Mouse (Mus musculus) lung, embryonic 15.5 days (tissue): Measurements from ENCODE around the gene Pakap. TPM values are rescaled to one million over a fixed set of nuclear protein-coding genes. Genes with fewer than 3 reads are reported as not detected.
A peak's percentile ranks its signal among the peaks of the same experiment; 100 is the strongest.

Experiments used
- ATAC-seq: fragments of 200-750 bp; cut with Nextera tagmentation; 2 replicates; pipeline ENCODE4 v1.8.0; 2017; ENCODE audit warnings: moderate number of reproducible peaks, borderline replicate concordance; ENCODE audit not compliant: low FRiP score, low TSS enrichment; ENCODE audit errors: extremely low read depth
- H3K27ac ChIP-seq: fragments of 300-500 bp; sonication (generic); 2 replicates; pipeline ENCODE4 v1.5.1; 2015; ENCODE audit warnings: moderate library complexity, mild to moderate bottlenecking, inconsistent platforms
- H3K27me3 ChIP-seq: fragments of 300-500 bp; sonication (generic); 2 replicates; pipeline ENCODE4 v1.6.1; 2015; ENCODE audit warnings: inconsistent platforms
- H3K36me3 ChIP-seq: fragments of 300-500 bp; sonication (generic); 2 replicates; pipeline ENCODE4 v1.6.1; 2015; ENCODE audit warnings: inconsistent platforms
- H3K4me1 ChIP-seq: fragments of 300-500 bp; sonication (generic); 2 replicates; pipeline ENCODE4 v1.6.1; 2015; ENCODE audit warnings: inconsistent platforms
- H3K4me2 ChIP-seq: fragments of 300-500 bp; sonication (generic); 2 replicates; pipeline ENCODE4 v1.6.1; 2015; ENCODE audit warnings: inconsistent platforms, mild to moderate bottlenecking, moderate library complexity
- H3K4me3 ChIP-seq: fragments of 300-500 bp; sonication (generic); 2 replicates; pipeline ENCODE4 v1.5.1; 2015; ENCODE audit warnings: mild to moderate bottlenecking, inconsistent platforms
- H3K9ac ChIP-seq: fragments of 300-500 bp; sonication (generic); 2 replicates; pipeline ENCODE4 v1.6.1; 2015; ENCODE audit warnings: inconsistent platforms
- H3K9me3 ChIP-seq: fragments of 300-500 bp; sonication (generic); 2 replicates; pipeline ENCODE4 v1.6.1; 2016; ENCODE audit warnings: inconsistent platforms
- WGBS: fragments of 180-500 bp; shearing (Covaris S2); methylation state at CpG from one replicate; pipeline ENCODE4 v1.1.7; 2015; 5-methylcytosine and 5-hydroxymethylcytosine counted together
- polyA plus RNA-seq: library from polyadenylated mRNA; unstranded; fragments of >200 nt; fragmentation: Nextera tagmentation; extraction: Ambion mirVana; gene quantifications from 2 replicates; pipeline ENCODE4 v1.2.1, GENCODE M21; 2015

The Pakap gene
- polyA plus RNA-seq: 43.3 and 47.7 TPM in 2 replicates

- 1% methylated on average over 32 of the region's 51 CpGs for WGBS
- Histone ChIP-seq H3K4me2 (peak within 1 kb of the TSS; percentile 80), H3K4me3 (peak within 1 kb of the TSS; percentile 57), H3K4me1 (peaks cover 39% of the 10 kb centered on the region), H3K27me3 (no peaks in the 10 kb centered on the region), H3K27ac (peak within 1 kb of the TSS; percentile 91), H3K9ac (peak within 1 kb of the TSS; percentile 70), H3K36me3 (no peaks in the 10 kb centered on the region), H3K9me3 (no peaks in the 10 kb centered on the region)
- peak; percentile 85 for ATAC-seq
Observed at GRCm38 (mm10) chr4:57567666-57568206, at the start of gene Pakap. Gene Pakap (plus strand): TSS chr4:57568179.

- H3K9me3 ChIP-seq: no peaks in the 10 kb centered on the region
- no peak overlapping the region for H3K4me3 ChIP-seq
- peaks cover 21% of the 10 kb centered on the region for H3K4me1 ChIP-seq
- H3K27ac ChIP-seq: no peak overlapping the region
- H3K4me2 ChIP-seq: no peak overlapping the region
- ATAC-seq: no peak
- no peaks in the 10 kb centered on the region for H3K27me3 ChIP-seq
- H3K9ac ChIP-seq: no peak overlapping the region
- H3K36me3 ChIP-seq: no peaks in the 10 kb centered on the region
- 92% methylated on average over 15 of the region's 15 CpGs for WGBS
Observed at GRCm38 (mm10) chr4:57523456-57523855, 44.5 kb upstream of the Pakap start.

DNA sequence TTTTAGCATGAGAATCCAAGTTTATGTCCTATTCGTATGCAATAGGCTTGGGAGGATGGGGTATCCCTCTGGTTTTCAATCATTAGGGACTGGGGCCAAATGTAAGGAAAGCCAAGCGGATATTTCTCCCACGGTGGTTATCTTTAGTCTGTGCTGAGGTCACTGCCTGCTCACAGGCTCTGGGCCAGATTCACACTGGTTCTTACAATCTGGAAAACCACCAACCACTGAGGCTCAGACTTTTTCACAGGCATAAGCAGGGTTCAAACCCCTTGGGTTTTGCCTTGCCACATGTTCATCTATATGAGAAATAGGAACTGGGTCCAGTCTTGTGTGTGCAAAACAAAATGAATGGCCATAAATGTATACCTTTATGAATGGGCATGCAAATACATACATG, 43.5 kb upstream of the Pakap start:
- WGBS: 44% methylated on average over 3 of the region's 3 CpGs
- H3K4me3 ChIP-seq: no peak overlapping the region
- no peaks in the 10 kb centered on the region for H3K9me3 ChIP-seq
- H3K4me1 ChIP-seq: peaks cover 21% of the 10 kb centered on the region
- no peak overlapping the region for H3K4me2 ChIP-seq
- no peak overlapping the region for H3K9ac ChIP-seq
- ATAC-seq: peak; percentile 45; the same call in 1 of the 2 replicates
- peak overlapping the region; percentile 38; the same call in 1 of the 2 replicates for H3K27ac ChIP-seq
- no peaks in the 10 kb centered on the region for H3K27me3 ChIP-seq
- H3K36me3 ChIP-seq: no peaks in the 10 kb centered on the region

- Histone ChIP-seq H3K9me3 (no peaks in the 10 kb centered on the region), H3K4me2 (no peak overlapping the region), H3K27me3 (no peaks in the 10 kb centered on the region), H3K27ac (peak overlapping the region; percentile 38), H3K4me3 (no peak overlapping the region), H3K4me1 (peaks cover 21% of the 10 kb centered on the region), H3K36me3 (no peaks in the 10 kb centered on the region), H3K9ac (no peak overlapping the region)
- WGBS: 54% methylated on average over 9 of the region's 9 CpGs
- ATAC-seq: peak; percentile 79
Observed at GRCm38 (mm10) chr4:57525221-57526011, 42.6 kb upstream of the Pakap start.

DNA sequence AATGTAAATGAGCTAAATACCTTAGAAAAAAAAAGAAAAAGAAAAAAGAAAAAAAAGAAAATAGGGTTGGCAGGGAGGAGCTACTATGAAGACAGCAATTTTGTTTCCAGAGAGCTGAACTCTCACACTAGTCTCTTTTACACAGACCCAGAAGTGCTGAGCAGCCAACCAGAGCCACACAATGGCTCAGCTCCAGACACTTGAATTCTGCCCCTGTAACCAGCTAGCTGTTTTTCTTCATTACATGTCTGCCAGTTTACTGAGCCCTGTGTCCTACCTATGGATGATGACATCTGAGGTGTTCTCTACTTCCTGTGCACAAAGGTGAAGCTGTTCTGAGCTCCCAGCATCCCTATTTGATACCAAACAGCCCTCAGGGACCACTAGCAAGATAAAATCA, 39.7 kb upstream of the Pakap start:
- no peak overlapping the region for H3K27ac ChIP-seq
- H3K36me3 ChIP-seq: no peaks in the 10 kb centered on the region
- no peaks in the 10 kb centered on the region for H3K27me3 ChIP-seq
- H3K9ac ChIP-seq: no peak overlapping the region
- H3K4me1 ChIP-seq: peaks cover 21% of the 10 kb centered on the region
- H3K4me2 ChIP-seq: no peak overlapping the region
- H3K9me3 ChIP-seq: no peaks in the 10 kb centered on the region
- ATAC-seq: no peak
- no peak overlapping the region for H3K4me3 ChIP-seq

DNA sequence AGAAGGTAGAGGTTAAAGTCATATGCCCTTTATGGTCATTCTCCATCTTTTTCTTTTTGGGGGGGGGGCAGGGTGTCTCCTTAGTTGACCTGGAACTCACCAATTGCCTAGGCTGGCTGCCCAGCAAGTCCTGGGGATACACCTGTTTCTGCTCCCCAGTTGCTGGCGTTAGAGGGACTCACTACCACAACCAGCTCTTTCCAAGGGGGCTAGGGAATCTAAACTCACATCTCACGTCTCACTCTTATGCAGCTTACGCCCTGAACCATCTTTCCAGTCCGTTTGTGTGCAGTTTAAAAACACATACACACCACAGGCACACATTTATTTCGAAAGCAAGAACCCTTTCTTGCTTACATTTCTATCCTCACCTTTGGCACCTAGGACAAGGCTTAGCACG, 34.3 kb upstream of the Pakap start:
- 62% methylated on average over 6 of the region's 6 CpGs for WGBS

DNA sequence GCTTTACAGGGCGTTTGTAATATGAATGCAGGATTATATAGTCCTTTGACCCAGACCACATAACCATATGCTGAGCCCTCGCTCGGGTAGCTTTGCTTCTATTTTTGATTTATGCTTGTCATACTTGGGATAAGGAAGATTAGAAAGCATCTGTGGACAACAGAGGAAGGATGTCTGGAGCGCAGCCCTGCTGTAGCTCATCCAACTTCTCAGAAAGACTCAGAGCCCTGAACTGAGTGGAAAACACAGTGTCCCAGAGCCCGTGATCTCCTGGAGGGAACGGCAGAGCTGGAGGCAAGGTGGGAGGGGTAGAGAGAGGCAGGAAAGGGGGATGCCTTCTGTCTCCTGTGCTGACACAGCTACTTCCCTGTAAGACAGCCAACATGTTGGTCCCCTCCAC, 33.7 kb upstream of the Pakap start:
- Histone ChIP-seq H3K27me3 (no peaks in the 10 kb centered on the region), H3K4me1 (peaks cover 22% of the 10 kb centered on the region), H3K9ac (no peak overlapping the region), H3K4me2 (no peak overlapping the region), H3K9me3 (no peaks in the 10 kb centered on the region), H3K27ac (no peak overlapping the region), H3K4me3 (no peak overlapping the region), H3K36me3 (no peaks in the 10 kb centered on the region)
- no peak for ATAC-seq
- WGBS: 39% methylated on average over 6 of the region's 6 CpGs

More for the DNA sequence above, 34.3 kb upstream of the Pakap start:
- no peak overlapping the region for H3K4me2 ChIP-seq
- no peak for ATAC-seq
- no peak overlapping the region for H3K27ac ChIP-seq
- H3K4me1 ChIP-seq: peaks cover 22% of the 10 kb centered on the region
- H3K9me3 ChIP-seq: no peaks in the 10 kb centered on the region
- no peak overlapping the region for H3K9ac ChIP-seq
- H3K4me3 ChIP-seq: no peak overlapping the region
- no peaks in the 10 kb centered on the region for H3K36me3 ChIP-seq
- no peaks in the 10 kb centered on the region for H3K27me3 ChIP-seq

DNA sequence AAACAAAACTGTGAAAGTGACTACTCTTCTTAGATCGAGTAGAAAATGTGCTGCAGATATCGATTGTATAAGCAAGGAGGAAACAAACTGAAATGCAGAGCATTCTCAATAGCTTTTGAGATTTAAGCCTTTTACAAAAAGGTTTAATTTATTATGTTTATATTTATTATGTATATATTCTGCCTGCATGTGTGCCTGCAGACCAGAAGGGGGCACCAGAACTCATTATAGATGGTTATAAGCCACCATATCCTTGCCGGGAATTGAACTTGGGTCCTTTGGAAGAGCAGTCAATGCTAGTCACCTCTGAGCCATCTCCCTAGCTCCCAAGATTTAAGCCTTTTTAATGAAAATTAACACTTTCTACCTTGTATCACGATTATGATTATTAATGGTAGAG, 32.9 kb upstream of the Pakap start:
- no peak overlapping the region for H3K4me3 ChIP-seq
- no peak for ATAC-seq
- 86% methylated on average over 4 of the region's 4 CpGs for WGBS

DNA sequence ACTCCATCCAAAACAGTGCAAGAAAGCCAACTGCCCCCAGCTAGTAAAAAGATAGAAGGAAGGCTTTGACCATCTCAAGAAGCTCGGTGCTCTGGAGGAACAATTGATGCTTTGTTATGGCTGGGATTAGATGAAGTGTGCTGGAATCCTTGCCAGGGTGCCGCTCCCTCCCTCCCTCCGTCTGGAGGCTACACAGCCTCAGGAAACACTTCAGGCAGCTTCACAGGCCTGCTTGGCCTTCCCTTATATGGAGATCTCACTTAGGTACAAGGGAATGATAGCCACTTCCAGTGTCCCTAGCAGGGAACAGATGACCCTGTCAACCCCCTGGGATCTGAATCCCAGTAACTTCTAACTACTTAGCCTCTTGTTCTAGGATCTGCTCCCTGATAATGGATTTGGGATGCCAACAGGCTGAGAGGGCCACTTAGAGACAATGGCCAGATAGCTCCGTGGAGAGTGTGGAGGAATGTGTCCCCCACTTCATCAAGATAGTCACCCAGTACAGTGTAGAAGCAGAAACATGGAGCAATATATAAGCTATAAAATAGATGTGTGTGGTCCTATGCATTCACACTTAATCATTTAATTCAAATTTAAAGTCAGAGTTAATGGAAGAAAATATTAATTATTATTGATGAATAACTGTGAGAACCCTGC, 29.8 kb upstream of the Pakap start:
- peak; percentile 88 for ATAC-seq
- no peak overlapping the region for H3K9ac ChIP-seq
- no peak overlapping the region for H3K4me3 ChIP-seq
- peak overlapping the region; percentile 90 for H3K27ac ChIP-seq
- H3K4me2 ChIP-seq: no peak overlapping the region
- H3K9me3 ChIP-seq: no peaks in the 10 kb centered on the region
- H3K27me3 ChIP-seq: no peaks in the 10 kb centered on the region
- H3K36me3 ChIP-seq: no peaks in the 10 kb centered on the region
- H3K4me1 ChIP-seq: peaks cover 25% of the 10 kb centered on the region
- 5% methylated on average over 4 of the region's 4 CpGs for WGBS

More for the DNA sequence above, 32.9 kb upstream of the Pakap start:
- Histone ChIP-seq H3K27me3 (no peaks in the 10 kb centered on the region), H3K4me2 (no peak overlapping the region), H3K9ac (no peak overlapping the region), H3K4me1 (peaks cover 22% of the 10 kb centered on the region), H3K36me3 (no peaks in the 10 kb centered on the region), H3K27ac (no peak overlapping the region), H3K9me3 (no peaks in the 10 kb centered on the region)

DNA sequence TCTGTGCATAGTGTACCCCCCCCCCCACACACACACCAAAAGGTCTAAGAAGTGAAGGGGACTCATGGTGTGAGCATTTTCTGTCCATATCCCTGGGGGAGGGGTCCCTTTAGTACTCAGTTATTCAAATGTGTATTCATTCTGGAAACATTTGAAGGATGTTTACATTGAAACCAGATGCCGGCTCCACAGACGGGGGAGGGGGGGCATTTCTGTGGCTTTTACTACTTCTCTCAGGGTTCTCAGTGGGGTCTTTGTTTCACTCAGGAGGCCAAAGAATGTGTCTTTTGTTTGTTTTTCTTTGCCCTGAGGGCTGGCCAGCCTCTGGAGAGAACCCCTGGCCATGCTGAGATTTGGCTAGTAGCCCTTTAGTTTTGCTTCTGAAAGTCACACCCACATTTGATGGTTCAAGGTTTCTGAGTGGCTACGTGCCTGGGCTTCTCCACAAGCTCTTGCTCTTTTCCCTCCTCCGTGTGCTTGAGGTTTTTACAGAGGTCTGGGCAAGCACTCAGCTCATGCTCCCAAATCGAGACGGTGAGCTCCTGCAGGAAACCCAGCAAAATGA, 24.2 kb upstream of the Pakap start:
- peak; percentile 84 for ATAC-seq
- H3K9ac ChIP-seq: no peak overlapping the region
- H3K4me1 ChIP-seq: peaks cover 21% of the 10 kb centered on the region
- WGBS: under 1% methylated on average over 6 of the region's 6 CpGs
- H3K27ac ChIP-seq: peak overlapping the region; percentile 94
- no peak overlapping the region for H3K4me3 ChIP-seq
- H3K9me3 ChIP-seq: no peaks in the 10 kb centered on the region
- H3K27me3 ChIP-seq: no peaks in the 10 kb centered on the region
- peak overlapping the region; percentile 25 for H3K4me2 ChIP-seq
- no peaks in the 10 kb centered on the region for H3K36me3 ChIP-seq

DNA sequence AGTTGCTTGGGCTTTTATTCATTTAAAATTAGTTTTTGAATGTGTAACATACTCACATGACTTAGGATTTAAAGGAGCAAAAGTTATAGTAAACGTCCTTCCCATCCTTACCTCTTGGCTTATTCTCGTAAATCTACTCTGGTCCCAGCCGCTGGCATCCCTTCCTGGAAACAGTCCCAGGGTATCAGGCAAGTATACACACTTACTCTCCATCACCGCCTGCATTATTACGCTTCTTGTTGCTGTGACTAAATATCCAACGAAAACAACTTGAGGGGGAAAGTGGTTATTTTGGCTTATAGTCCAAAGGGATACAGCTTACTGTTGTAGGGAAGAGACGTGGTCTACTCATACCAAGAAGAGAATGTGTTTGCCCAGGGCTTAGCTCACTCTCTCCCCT, 20.2 kb upstream of the Pakap start:
- Histone ChIP-seq H3K4me3 (no peak overlapping the region), H3K4me2 (no peak overlapping the region), H3K27me3 (no peaks in the 10 kb centered on the region), H3K9ac (no peak overlapping the region), H3K4me1 (peaks cover 24% of the 10 kb centered on the region), H3K36me3 (no peaks in the 10 kb centered on the region), H3K9me3 (no peaks in the 10 kb centered on the region), H3K27ac (no peak overlapping the region)
- no peak for ATAC-seq
- 57% methylated on average over 7 of the region's 7 CpGs for WGBS

DNA sequence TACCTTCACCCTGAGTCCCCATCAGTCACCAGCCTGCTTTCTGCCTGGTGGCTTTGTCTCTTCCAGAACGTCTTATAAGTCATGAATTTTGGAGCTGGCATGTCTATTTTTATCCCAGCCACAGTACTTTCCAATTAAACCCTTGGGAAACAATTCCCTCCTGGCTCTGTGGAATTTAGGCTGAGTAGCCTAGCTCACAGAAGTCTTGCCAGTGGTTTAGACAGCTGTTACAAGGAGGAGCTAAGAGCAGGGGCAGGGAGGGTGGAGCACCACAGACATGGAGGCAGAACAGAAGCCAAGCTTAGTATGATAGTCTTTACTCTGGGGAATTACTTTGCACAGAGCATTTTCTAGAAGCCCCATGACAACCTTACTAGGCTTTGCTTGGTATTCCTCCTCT, 17.8 kb upstream of the Pakap start:
- no peak overlapping the region for H3K9ac ChIP-seq
- H3K27me3 ChIP-seq: no peaks in the 10 kb centered on the region
- H3K9me3 ChIP-seq: no peaks in the 10 kb centered on the region
- no peaks in the 10 kb centered on the region for H3K36me3 ChIP-seq
- H3K4me3 ChIP-seq: no peak overlapping the region
- 26% methylated on average over 1 of the region's 1 CpGs for WGBS
- H3K4me1 ChIP-seq: 0 out of 2 replicates have a peak, but pooled peaks cover 3% of the 10 kb centered on the region
- H3K27ac ChIP-seq: no peak overlapping the region
- ATAC-seq: no peak
- no peak overlapping the region for H3K4me2 ChIP-seq
